Mouse (Mus musculus): ENCODE results near the gene Prrg4. TPM values are rescaled to one million over a fixed set of nuclear protein-coding genes. Genes with fewer than 3 reads are reported as not detected.

Gene Prrg4
- total and polyA plus RNA-seq, 3 experiments: 13.9 to 24.4 (median 21.0) TPM

- Histone ChIP-seq H3K27ac (ENCODE audit: insufficient read depth, low read depth) (no peak overlapping the region), H3K27me3 (replicated peaks) (no peaks in the 10 kb centered on the region), H3K4me2 (ENCODE audit: insufficient read depth, low read depth, poor library complexity, severe bottlenecking) (no peak overlapping the region), H3K4me3 (replicated peaks in 1 of 3; ENCODE audit: low read depth in 2 of 3, low read length in 2 of 3, poor library complexity in 1 of 3) (no peak overlapping the region), H3K4me1 (ENCODE audit: control insufficient read depth in 1 of 2, insufficient read depth in 2 of 2) (no peaks in the 10 kb centered on the region), H3K9ac (ENCODE audit: insufficient read depth, low read depth) (no peak overlapping the region), H3K79me2 (replicated peaks; ENCODE audit: control insufficient read depth, extremely low read depth, insufficient read depth, poor library complexity, severe bottlenecking) (no peaks in the 10 kb centered on the region), H3K36me3 (replicated peaks in 1 of 2; ENCODE audit: control insufficient read depth in 1 of 2, insufficient read depth in 1 of 2, low read length in 1 of 2) (no peaks in the 10 kb centered on the region), H3K9me3 (replicated peaks; ENCODE audit: low read length) (no peaks in the 10 kb centered on the region)
- TF ChIP-seq ZMIZ1 (IDR thresholded peaks at IDR 0.05; ENCODE audit: low read depth, low read length): no peak
- TF ChIP-seq SIN3A (IDR thresholded peaks at IDR 0.05; ENCODE audit: low read length): no peak
- TF ChIP-seq BHLHE40 (IDR thresholded peaks at IDR 0.05; ENCODE audit: low read depth, low read length): no peak
- no peak for TF ChIP-seq KAT2A (IDR thresholded peaks at IDR 0.05; ENCODE audit: insufficient replicate concordance, low read length)
- no peak for TF ChIP-seq ETS1 (conservative IDR thresholded peaks at IDR 0.05; ENCODE audit: low read depth, low read length)
- TF ChIP-seq CHD1 (IDR thresholded peaks at IDR 0.05; ENCODE audit: low read depth, low read length): no peak
- TF ChIP-seq ELF1 (IDR thresholded peaks at IDR 0.05; ENCODE audit: low read depth, low read length): no peak
- TF ChIP-seq CHD2 (IDR thresholded peaks at IDR 0.05; ENCODE audit: low read length): no peak
- TF ChIP-seq JUN (IDR thresholded peaks at IDR 0.05; ENCODE audit: insufficient read depth, low read depth, low read length): no peak
- DNase-seq (ENCODE audit: extremely low read depth): no peak
- dilution Hi-C loops (cut with MboI; ENCODE audit: extremely low pct_ligation_motif_present, extremely low pct_unique_long_range_greater_than_20kb, low sequenced_read_pairs) (no loop called here), in situ Hi-C loops (cut with MboI; ENCODE audit: low pct_ligation_motif_present, low pct_unique_long_range_greater_than_20kb, low sequenced_read_pairs) (no loop called here)
Observed at GRCm38 (mm10) chr2:104878794-104879193, 29.1 kb upstream of the Prrg4 start.

GRCm38 (mm10) chr2:104869101-104869500, 19.4 kb upstream of the Prrg4 start:
- no peak overlapping the region for H3K9ac ChIP-seq (ENCODE audit: insufficient read depth, low read depth)
- DNase-seq (ENCODE audit: extremely low read depth): no peak
- H3K27ac ChIP-seq (ENCODE audit: insufficient read depth, low read depth): no peak overlapping the region
- dilution Hi-C loops (cut with MboI; ENCODE audit: extremely low pct_ligation_motif_present, extremely low pct_unique_long_range_greater_than_20kb, low sequenced_read_pairs) (no loop called here), in situ Hi-C loops (cut with MboI; ENCODE audit: low pct_ligation_motif_present, low pct_unique_long_range_greater_than_20kb, low sequenced_read_pairs) (no loop called here)
- H3K4me3 ChIP-seq (replicated peaks in 1 of 3; ENCODE audit: low read depth in 2 of 3, low read length in 2 of 3, poor library complexity in 1 of 3): no peak overlapping the region
- H3K4me2 ChIP-seq (ENCODE audit: insufficient read depth, low read depth, poor library complexity, severe bottlenecking): no peak overlapping the region
- H3K36me3 ChIP-seq (replicated peaks in 1 of 2; ENCODE audit: control insufficient read depth in 1 of 2, insufficient read depth in 1 of 2, low read length in 1 of 2): no peaks in the 10 kb centered on the region
- TF ChIP-seq MYC (IDR thresholded peaks at IDR 0.05; ENCODE audit: low read depth, low read length): no peak
- no peaks in the 10 kb centered on the region for H3K27me3 ChIP-seq (replicated peaks)
- H3K79me2 ChIP-seq (replicated peaks; ENCODE audit: control insufficient read depth, extremely low read depth, insufficient read depth, poor library complexity, severe bottlenecking): no peaks in the 10 kb centered on the region
- no peaks in the 10 kb centered on the region for H3K4me1 ChIP-seq (ENCODE audit: control insufficient read depth in 1 of 2, insufficient read depth in 2 of 2)
- peaks cover 7% of the 10 kb centered on the region for H3K9me3 ChIP-seq (replicated peaks; ENCODE audit: low read length)

GRCm38 (mm10) chr2:104867282-104867855, 17.7 kb upstream of the Prrg4 start, which contains the start of gene Ccdc73:
Ccdc73 (plus strand) TSS chr2:104867805.
- dilution Hi-C loops (cut with MboI; ENCODE audit: extremely low pct_ligation_motif_present, extremely low pct_unique_long_range_greater_than_20kb, low sequenced_read_pairs): no loop called here
- Histone ChIP-seq H3K4me3 (replicated peaks in 1 of 3; ENCODE audit: low read depth in 2 of 3, low read length in 2 of 3, poor library complexity in 1 of 3) (no peak within 1 kb of the TSS), H3K36me3 (replicated peaks in 1 of 2; ENCODE audit: control insufficient read depth in 1 of 2, insufficient read depth in 1 of 2, low read length in 1 of 2) (no peaks in the 10 kb centered on the region), H3K4me1 (ENCODE audit: control insufficient read depth in 1 of 2, insufficient read depth in 2 of 2) (peaks cover 0 to 6% of the 10 kb centered on the region in 2 experiments; a peak in 2 of 4 replicates), H3K4me2 (ENCODE audit: insufficient read depth, low read depth, poor library complexity, severe bottlenecking) (no peak within 1 kb of the TSS), H3K9me3 (replicated peaks; ENCODE audit: low read length) (peaks cover 7% of the 10 kb centered on the region), H3K9ac (ENCODE audit: insufficient read depth, low read depth) (no peak within 1 kb of the TSS), H3K27me3 (replicated peaks) (no peaks in the 10 kb centered on the region), H3K27ac (ENCODE audit: insufficient read depth, low read depth) (no peak within 1 kb of the TSS), H3K79me2 (replicated peaks; ENCODE audit: control insufficient read depth, extremely low read depth, insufficient read depth, poor library complexity, severe bottlenecking) (no peaks in the 10 kb centered on the region)
- TF ChIP-seq MAFK (IDR thresholded peaks at IDR 0.05; ENCODE audit: insufficient replicate concordance, low read length) (no peak), BHLHE40 (IDR thresholded peaks at IDR 0.05; ENCODE audit: low read depth, low read length) (peak; percentile 40; the same call in 1 of the 2 replicates)
- no peak for DNase-seq (ENCODE audit: extremely low read depth)
- in situ Hi-C loops (cut with MboI; ENCODE audit: low pct_ligation_motif_present, low pct_unique_long_range_greater_than_20kb, low sequenced_read_pairs): no loop called here

Data from CH12.LX (cell line).